Mouse (Mus musculus) lung, postnatal 0 days (tissue): ENCODE measurements around the gene Pum1.

Source experiments
- CTCF ChIP-seq: IDR thresholded peaks from 2 replicates; pipeline ENCODE4 v1.5.1; 2016; ENCODE audit warnings: antibody characterized with exemption, mild to moderate bottlenecking
- EP300 ChIP-seq: IDR thresholded peaks from 2 replicates; pipeline ENCODE4 v1.6.1; 2016; ENCODE audit warnings: antibody characterized with exemption, mild to moderate bottlenecking, control low read depth

DNA sequence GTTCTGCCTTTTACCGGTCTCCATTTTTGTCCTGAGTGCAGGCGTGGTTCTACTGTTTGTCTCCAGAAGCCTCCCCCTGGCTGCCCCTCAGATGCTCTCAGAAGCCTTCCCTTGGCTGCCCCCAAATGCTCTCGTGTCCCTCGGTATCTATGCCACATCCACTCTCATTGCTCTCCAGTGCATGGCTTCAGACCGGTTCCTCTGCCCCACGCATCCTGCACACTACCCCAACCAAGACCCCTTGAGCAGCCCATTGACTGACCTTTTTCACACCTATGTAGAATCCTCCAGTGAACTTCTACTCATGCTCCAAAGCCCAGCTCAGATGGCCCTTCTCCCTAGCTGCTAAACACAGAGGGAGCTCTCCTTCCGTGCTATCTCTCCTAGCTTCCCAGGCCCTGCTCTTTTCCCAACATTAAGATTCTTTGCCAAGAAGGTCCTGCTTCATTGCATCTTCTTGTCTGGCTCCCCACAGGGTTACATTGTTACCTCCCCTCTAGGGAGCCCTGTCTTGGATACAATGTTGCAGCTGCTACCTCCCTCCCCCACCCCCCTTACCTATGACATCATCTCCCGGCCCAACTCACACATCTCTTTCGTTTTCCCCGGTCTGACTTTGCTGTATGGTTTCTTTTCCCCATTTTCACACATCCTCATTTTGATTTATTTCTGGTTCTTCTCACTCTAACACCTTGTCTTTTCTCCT is 138.7 kb downstream of the Pum1 start:
- TF ChIP-seq CTCF (no peak; the same call in 1 of the 2 replicates), EP300 (no peak)
